Mouse (Mus musculus) CH12F3 (cell line): ENCODE data around the gene Ust.
"Not testable (repeated sequence)": the region's sequence is repeated elsewhere in the genome, so short reads cannot be mapped to it uniquely, and the experiment has no call there.

Source experiments
- in situ Hi-C: fragments of 300-500 bp; cut with MboI; formaldehyde crosslinking; loops from 2 replicates; pipeline ENCODE4 v1.14.3; 2020; ENCODE audit warnings: low sequenced_read_pairs

The Ust gene

GRCm38 (mm10) chr10:8518141-8519013 lies at the start of gene Ust:
Gene Ust, minus strand, starts transcription at chr10:8518825.
- in situ Hi-C loops = no loop called here

GRCm38 (mm10) chr10:8561366-8561765 lies 42.7 kb upstream of the Ust start:
- in situ Hi-C loops = no loop called here

- in situ Hi-C loops = not testable (repeated sequence)
These were observed 40.9 kb upstream of the Ust start for GRCm38 (mm10) chr10:8559566-8559965.

- in situ Hi-C loops = not testable (repeated sequence)
These were observed 33.6 kb upstream of the Ust start for GRCm38 (mm10) chr10:8552239-8552638.

- in situ Hi-C loops = not testable (repeated sequence)
These were observed 33.0 kb upstream of the Ust start for GRCm38 (mm10) chr10:8551601-8552000.

DNA sequence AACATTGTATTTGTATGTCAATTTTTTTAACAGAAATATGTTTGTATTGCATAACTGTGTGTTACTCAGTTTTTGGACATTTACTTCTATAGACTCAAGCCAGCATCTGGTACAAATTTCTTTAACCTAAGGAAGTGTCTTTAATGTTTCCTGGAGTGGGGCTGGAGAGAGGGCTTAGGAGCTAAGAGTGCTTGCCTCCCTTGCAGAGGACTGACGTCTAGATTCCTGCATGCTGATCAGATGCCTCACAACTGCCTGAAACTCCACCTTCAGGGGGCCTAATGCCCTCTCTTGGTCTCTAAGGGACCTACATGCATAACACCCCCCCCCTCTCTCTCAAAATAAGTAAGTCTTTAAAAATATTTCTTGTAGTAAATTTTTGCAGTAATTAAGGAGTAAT lies 22.9 kb upstream of the Ust start:
- in situ Hi-C loops = no loop called here

- in situ Hi-C loops = no loop called here
These were observed 16.8 kb upstream of the Ust start for GRCm38 (mm10) chr10:8535445-8535844.

GRCm38 (mm10) chr10:8531651-8532050 lies 13.0 kb upstream of the Ust start:
- in situ Hi-C loops = no loop called here

- in situ Hi-C loops = no loop called here
These were observed 12.0 kb upstream of the Ust start for GRCm38 (mm10) chr10:8530505-8531051.

- in situ Hi-C loops = no loop called here
These were observed 10.5 kb upstream of the Ust start for GRCm38 (mm10) chr10:8529173-8529572.

- in situ Hi-C loops = no loop called here
These were observed 6.7 kb upstream of the Ust start for GRCm38 (mm10) chr10:8525354-8525753.

DNA sequence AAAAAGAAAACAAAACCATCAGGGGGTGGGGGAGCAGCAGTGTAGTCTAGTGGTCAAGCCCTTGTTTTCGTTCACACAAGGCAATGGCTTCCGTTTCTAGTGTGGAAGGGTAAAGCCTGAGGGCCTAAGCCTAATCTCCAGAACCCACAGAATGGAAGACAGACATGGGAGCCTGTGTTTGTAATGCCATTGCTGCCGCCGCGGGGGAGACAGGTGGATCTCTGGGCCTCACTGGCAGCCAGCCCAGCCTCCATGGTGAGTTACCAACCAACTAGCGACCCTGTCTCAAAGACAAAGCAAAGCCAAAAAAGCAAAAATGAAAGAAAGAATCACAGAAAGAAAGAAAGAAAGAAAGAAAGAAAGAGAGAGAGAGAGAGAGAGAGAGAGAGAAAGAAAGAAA lies 2.9 kb upstream of the Ust start:
- in situ Hi-C loops = no loop called here

DNA sequence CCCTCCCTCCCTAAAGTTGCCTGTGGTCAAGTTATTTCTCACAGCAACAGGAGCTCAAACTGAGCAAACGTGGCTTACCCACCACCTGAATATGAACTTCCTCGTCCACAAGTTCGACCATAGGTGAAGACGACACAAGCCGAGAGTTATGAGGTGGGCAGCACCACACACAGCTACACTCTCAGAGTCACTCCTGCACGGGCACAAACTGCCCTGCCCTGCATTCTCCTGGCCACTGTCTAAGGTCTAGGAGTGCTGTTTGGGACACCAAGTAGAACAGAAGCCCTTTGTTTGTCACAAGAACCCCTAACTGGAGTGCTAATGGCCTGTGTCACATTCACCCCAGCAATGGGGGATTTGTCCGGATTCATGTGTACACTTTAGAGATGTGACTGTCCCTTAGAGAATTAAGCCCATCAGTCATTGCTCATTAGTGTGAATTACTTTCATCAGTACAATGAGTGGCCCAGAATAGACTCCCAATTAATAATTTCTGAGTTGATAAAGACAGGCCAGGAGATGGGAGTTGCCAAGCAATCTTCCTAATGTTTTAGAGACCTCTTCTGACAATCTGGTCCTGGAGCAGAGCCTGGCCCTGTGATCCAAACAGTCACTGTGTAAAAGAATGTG lies 2.3 kb upstream of the Ust start:
- in situ Hi-C loops = no loop called here

DNA sequence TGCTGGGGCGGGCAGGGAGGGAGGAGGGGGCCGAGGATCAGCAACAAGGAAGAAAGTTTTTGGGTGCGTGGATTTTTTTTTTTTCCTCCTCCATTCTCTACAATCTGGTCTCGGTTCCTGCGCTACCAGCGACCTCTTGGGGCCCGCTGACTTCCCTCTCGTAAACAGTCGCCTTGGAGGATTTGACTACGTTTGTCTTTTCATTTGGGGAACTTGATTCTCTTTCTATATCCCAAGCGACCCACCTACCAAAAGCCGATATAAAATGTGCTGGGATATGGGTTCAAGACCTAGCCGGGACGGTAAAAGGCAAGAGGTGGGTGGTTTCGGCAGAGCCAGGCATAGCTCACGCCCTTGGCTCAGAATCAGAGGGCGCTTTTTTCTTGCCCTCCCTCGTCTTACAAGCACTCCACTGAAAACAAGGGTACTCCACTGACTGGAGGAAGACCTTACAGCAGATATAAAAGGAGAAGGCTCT lies 428 bp upstream of the Ust start:
- in situ Hi-C loops = no loop called here

DNA sequence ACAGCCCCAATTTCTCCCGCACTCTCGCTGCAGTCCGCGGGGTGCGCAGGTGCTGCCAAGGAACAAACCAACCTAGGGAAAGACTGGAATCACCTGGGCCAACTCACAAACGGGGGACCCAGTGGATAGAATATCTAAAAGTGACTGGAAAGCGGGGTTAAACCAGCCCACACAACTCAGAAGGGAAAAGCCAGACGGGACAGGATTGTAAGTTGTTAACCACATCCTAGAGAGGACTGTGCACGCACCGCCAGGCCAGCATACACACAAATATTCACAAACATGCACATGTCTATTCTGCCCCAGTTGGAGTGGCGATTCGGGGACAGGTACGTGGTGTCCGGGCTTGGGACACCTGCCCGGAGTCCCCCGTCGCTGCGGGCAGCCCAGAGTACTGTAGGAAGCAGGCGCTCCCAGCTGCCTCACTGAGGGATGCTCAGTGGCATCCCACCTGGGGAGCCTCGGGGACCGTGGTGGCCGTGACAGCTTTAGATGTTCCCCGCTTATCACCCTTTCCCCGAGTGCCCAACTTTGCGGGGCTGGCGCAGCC lies 959 bp downstream of the Ust start:
- in situ Hi-C loops = no loop called here

GRCm38 (mm10) chr10:8516916-8517524 lies 1.6 kb downstream of the Ust start:
- in situ Hi-C loops = no loop called here

GRCm38 (mm10) chr10:8513690-8514089 lies 4.9 kb downstream of the Ust start:
- in situ Hi-C loops = no loop called here

GRCm38 (mm10) chr10:8512222-8512621 lies 6.4 kb downstream of the Ust start:
- in situ Hi-C loops = no loop called here

- in situ Hi-C loops = no loop called here
These were observed 6.9 kb downstream of the Ust start for GRCm38 (mm10) chr10:8511760-8512159.

DNA sequence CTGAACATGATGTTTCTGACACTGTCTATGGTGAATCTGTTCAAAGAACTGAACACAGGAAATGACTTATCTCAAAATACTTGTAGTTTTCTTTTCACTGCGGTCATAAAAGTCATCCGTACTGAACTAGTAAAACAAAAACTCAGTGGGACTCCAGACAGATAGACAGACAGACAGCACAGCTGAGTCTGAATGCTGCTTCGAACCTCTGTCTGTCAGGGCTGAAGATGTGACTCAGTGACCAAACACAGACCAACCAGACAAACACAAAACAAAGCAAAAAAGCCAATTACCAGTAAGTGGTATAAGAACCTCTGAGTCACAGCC lies 12.4 kb downstream of the Ust start:
- in situ Hi-C loops = no loop called here
